Mouse (Mus musculus): ENCODE measurements at regions not wholly inside any gene's neighbourhood (a gene's known extent, or its start where the extent isn't known, plus 50 kb on each side); places are given as distances from the start of the nearest gene placed in this dataset.
A peak's percentile ranks its signal among the peaks of the same experiment; 100 is the strongest.

GRCm38 (mm10) chr3:120217710-120218109 lies 433.4 kb upstream of the Ptbp2 start:
- DNase-seq: no peak

GRCm38 (mm10) chr3:120214616-120215250 lies 430.5 kb upstream of the Ptbp2 start:
- no peak for DNase-seq

GRCm38 (mm10) chr3:120199403-120199802 lies 415.1 kb upstream of the Ptbp2 start:
- DNase-seq: no peak

- no peak for DNase-seq
Measured at GRCm38 (mm10) chr3:120194501-120194900, 410.2 kb upstream of the Ptbp2 start.

- DNase-seq: peak; percentile 54
Measured at GRCm38 (mm10) chr3:120192439-120193326, 408.4 kb upstream of the Ptbp2 start.

- DNase-seq: no peak
Measured at GRCm38 (mm10) chr3:120189606-120190005, 405.3 kb upstream of the Ptbp2 start.

GRCm38 (mm10) chr3:120180931-120181610 lies 396.8 kb upstream of the Ptbp2 start:
- no peak for DNase-seq

GRCm38 (mm10) chr3:120175632-120176031 lies 391.4 kb upstream of the Ptbp2 start:
- DNase-seq: no peak

Data from cerebellum, adult 9-10 months (tissue).